Mouse (Mus musculus) myocyte (in vitro differentiated cells): Measurements from ENCODE around the gene Ypel1.

Experiments used
- MAX ChIP-seq: IDR thresholded peaks from one replicate; pipeline ENCODE4 v1.6.1; 2011; ENCODE audit warnings: low read depth, mild to moderate bottlenecking, control low read depth
- POLR2AphosphoS2 ChIP-seq: IDR thresholded peaks from one replicate; pipeline ENCODE4 v1.6.1; 2011; ENCODE audit warnings: low read depth, control low read depth; ENCODE audit not compliant: insufficient read length
- USF1 ChIP-seq: IDR thresholded peaks from one replicate; pipeline ENCODE4 v1.6.1; 2011; ENCODE audit warnings: low read depth, mild to moderate bottlenecking, control low read depth, moderate library complexity

DNA sequence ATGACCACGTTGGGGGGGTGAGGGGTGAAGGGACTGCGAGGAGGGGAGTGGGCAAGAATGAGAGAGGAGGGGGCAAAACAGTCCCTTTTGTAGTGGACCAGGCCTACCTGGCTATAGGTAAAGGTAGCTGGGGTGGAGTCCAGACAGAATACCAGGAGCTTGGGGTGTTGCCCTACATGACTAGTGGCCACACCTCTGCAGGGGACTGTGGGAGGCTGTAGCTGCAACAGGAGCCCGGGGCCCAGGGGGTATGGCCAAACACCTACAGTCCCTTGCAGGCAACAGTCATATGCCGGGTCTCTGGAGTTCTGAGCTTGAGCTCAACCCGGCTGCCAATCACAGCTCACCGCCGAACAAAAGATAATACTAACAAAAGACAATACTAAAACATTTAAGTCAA is 17.4 kb upstream of the Ypel1 start:
- TF ChIP-seq MAX (no peak), USF1 (no peak), POLR2AphosphoS2 (no peak)
